Mouse (Mus musculus) embryo, embryonic 9.5 days (tissue): ENCODE measurements around the gene Ap1g2.

Experiments
- DNase-seq: peaks from one replicate; pipeline ENCODE4 v3.0.0-alpha.2; 2017; ENCODE audit errors: extremely low spot score

Ap1g2 gene

GRCm38 (mm10) chr14:55113351-55113974 lies 7.1 kb upstream of the Ap1g2 start:
- no peak for DNase-seq

GRCm38 (mm10) chr14:55111720-55112119 lies 5.3 kb upstream of the Ap1g2 start:
- DNase-seq: no peak

GRCm38 (mm10) chr14:55110076-55110475 lies 3.7 kb upstream of the Ap1g2 start:
- DNase-seq: no peak

GRCm38 (mm10) chr14:55109048-55109873 lies 2.9 kb upstream of the Ap1g2 start:
- no peak for DNase-seq

- DNase-seq: no peak
Observed at GRCm38 (mm10) chr14:55108202-55108870, 1.9 kb upstream of the Ap1g2 start.

- DNase-seq: no peak
Observed at GRCm38 (mm10) chr14:55106990-55107389, 597 bp upstream of the Ap1g2 start.

GRCm38 (mm10) chr14:55105386-55105785 lies 1.0 kb downstream of the Ap1g2 start:
- no peak for DNase-seq

- no peak for DNase-seq
Observed at GRCm38 (mm10) chr14:55104365-55104764, 2.0 kb downstream of the Ap1g2 start.

- DNase-seq: no peak
Observed at GRCm38 (mm10) chr14:55102253-55102785, 4.1 kb downstream of the Ap1g2 start.

- DNase-seq: no peak
Observed at GRCm38 (mm10) chr14:55101592-55101991, 4.8 kb downstream of the Ap1g2 start.

- DNase-seq: no peak
Observed at GRCm38 (mm10) chr14:55098067-55098466, 8.3 kb downstream of the Ap1g2 start.

- no peak for DNase-seq
Observed at GRCm38 (mm10) chr14:55097646-55098045, 8.7 kb downstream of the Ap1g2 start.

GRCm38 (mm10) chr14:55096573-55097087 lies 9.8 kb downstream of the Ap1g2 start:
- DNase-seq: no peak

GRCm38 (mm10) chr14:55095671-55096070 lies 10.7 kb downstream of the Ap1g2 start:
- no peak for DNase-seq

- no peak for DNase-seq
Observed at GRCm38 (mm10) chr14:55095263-55095662, 11.1 kb downstream of the Ap1g2 start.

GRCm38 (mm10) chr14:55094704-55095231 lies 11.6 kb downstream of the Ap1g2 start, which contains the start of gene Thtpa:
TSS of gene Thtpa (plus strand) at chr14:55094784.
- DNase-seq: peak; percentile 88

GRCm38 (mm10) chr14:55093927-55094326 lies 12.5 kb downstream of the Ap1g2 start:
- no peak for DNase-seq

GRCm38 (mm10) chr14:55092011-55092577 lies 14.3 kb downstream of the Ap1g2 start, which contains the start of gene Zfhx2:
TSS of gene Zfhx2 (minus strand) at chr14:55092324.
- DNase-seq: peak; percentile 94

GRCm38 (mm10) chr14:55091209-55091865 lies 15.1 kb downstream of the Ap1g2 start:
- peak; percentile 67 for DNase-seq

GRCm38 (mm10) chr14:55089199-55089947 lies 17.0 kb downstream of the Ap1g2 start:
- no peak for DNase-seq
